Mouse (Mus musculus) MEL (cell line): ENCODE measurements at regions not wholly inside any gene's neighbourhood (a gene's known extent, or its start where the extent isn't known, plus 50 kb on each side); places are given as distances from the start of the nearest gene placed in this dataset.

Source experiments
- CTCF ChIP-seq, 3 experiments: IDR thresholded peaks in 2 of 3; conservative IDR thresholded peaks in 1 of 3; 2 replicates each; pipeline ENCODE4 v1.5.1; 2011 to 2012; ENCODE audit warnings: low read length in 3 of 3, low read depth in 2 of 3, mild to moderate bottlenecking in 2 of 3, improper control_type of control experiment in 1 of 3, inconsistent platforms in 1 of 3, mixed read lengths in 1 of 3, moderate library complexity in 1 of 3; ENCODE audit not compliant: control insufficient read depth in 1 of 3, insufficient read depth in 1 of 3, poor library complexity in 1 of 3, severe bottlenecking in 1 of 3
- GATA1 ChIP-seq: IDR thresholded peaks from 2 replicates; pipeline ENCODE4 v1.6.1; 2011; ENCODE audit warnings: low read depth, low read length, improper control_type of control experiment

GRCm38 (mm10) chr5:45192287-45192686 lies 257.7 kb downstream of the Qdpr start:
- TF ChIP-seq GATA1 (peak; percentile 66), CTCF (IDR thresholded peaks at IDR 0.05 in 2 of 3, conservative IDR thresholded peaks at IDR 0.05 in 1 of 3; ENCODE audit: control insufficient read depth in 1 of 3, insufficient read depth in 1 of 3, low read depth in 2 of 3, low read length in 3 of 3, poor library complexity in 1 of 3, severe bottlenecking in 1 of 3) (no peak)
